Mouse (Mus musculus) hindlimb bud, embryonic 11.5 days (tissue): ENCODE results near the gene Tns1.

Experiments used
- DNase-seq: peaks from one replicate; pipeline ENCODE4 v3.0.0-alpha.2; 2012; ENCODE audit warnings: low read depth, low spot score; ENCODE audit errors: extremely low spot score

Gene Tns1

DNA sequence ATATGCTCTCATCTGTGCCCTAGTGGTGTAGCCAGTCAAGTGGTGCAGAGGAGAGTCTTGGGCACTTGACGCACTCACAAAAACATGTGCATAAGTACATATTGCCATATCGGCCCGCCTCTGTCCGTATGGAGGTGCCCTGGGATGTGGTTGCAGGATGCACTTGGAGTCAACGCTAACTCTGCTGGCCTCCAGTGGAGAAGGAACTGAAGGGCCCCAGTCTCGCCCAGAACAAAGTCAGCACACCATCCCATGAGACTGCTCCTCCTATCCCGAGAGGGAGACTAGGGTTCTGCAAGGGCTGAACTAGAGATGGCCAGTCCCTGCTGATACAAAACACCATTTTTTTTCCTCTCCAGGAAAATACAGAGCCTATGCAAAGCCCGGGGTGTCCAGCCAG lies 1.0 kb downstream of the Tns1 start:
- no peak for DNase-seq

DNA sequence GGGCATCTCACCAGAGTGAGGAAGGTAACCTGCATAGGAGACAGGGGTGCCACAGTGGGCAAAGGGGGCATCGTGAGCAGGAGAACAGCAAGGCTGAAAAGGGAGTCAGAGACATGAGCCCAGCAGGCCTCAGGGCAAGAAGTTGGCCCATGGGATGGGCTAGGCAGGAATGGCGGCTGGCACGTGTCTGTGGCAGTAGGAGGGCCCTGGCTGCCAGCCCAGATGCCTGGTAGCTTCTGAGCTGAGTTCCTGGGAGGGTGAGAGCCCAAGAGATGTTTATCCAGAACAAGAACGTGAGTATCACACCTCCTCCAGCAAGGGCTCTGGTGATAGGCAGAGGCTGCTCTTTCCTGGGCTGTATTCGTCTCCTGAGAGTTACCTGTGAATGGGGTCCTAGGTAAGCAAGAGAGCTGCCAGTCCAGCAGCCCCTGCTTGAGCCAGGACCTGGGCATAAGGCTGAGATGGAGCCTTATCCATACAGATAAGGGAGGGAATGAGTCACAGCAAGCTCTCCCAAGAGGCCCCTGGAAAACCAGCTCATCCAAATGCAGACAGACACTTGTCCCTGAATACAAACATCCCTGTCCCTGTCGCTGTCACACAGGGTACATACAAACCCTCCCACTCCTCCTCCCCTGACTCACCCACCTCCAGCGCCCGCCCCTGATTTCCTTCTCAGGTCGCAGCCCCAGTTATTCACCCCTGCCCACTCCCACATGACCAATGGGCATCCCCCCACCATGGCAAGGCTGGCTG lies 2.2 kb downstream of the Tns1 start:
- DNase-seq = no peak

DNA sequence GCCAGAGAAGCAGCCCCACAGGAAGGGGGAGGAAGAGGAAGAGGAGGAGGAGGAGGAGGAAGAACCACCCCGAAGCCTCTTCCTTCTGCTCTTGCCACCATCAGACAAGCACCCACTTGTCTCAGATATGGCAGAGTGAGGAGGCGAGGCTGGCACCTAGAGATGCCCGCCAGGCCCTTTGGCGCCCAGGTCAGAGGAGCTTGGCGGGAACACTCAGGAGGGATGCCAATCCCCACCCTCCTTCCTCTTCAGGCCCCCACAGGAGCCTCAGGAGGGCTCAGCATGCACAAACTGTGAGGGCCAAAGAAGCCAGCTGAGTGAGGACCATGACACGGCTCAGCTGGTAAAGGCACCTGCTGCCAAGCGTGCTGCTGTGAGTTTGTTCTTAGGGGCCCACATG lies 3.1 kb downstream of the Tns1 start:
- DNase-seq = no peak

DNA sequence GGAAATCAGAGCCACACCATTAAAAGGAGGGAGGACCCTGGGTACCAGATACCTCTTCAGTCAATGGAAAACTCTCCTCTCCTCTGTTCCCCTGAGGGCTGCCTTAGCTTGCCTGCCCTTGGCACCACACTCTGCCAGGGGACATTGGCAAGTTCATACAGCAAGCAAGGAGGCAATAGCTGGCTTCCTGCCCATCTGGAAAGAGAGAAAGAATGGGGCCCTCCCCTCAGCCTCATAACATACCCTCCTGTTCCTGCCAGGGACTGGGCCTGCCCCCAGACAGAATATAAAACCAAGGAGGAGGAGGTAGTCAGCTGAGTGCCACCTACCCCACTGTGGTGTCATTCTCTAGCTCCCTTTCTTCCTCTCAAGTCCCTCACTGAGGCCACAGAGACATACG lies 5.1 kb downstream of the Tns1 start:
- no peak for DNase-seq

DNA sequence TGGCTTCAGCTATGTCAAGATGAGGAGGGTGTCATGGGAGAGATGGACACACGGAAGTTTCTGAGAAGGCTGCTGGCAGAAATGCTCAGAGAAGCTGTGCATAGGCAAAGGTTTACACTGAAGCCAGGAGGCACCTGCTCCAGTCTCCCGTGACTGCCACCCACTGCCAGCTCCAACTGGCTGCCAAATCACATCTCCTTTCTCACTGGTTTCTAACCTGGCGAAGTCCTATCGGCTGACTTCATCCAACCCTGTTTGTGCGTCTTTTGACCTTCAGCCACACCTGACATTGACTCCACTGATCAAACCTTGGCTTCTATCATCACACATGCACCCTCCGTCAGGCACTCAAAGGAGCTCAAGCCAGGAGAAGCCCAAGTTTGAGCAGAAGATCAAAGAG lies 6.4 kb downstream of the Tns1 start:
- DNase-seq = no peak

DNA sequence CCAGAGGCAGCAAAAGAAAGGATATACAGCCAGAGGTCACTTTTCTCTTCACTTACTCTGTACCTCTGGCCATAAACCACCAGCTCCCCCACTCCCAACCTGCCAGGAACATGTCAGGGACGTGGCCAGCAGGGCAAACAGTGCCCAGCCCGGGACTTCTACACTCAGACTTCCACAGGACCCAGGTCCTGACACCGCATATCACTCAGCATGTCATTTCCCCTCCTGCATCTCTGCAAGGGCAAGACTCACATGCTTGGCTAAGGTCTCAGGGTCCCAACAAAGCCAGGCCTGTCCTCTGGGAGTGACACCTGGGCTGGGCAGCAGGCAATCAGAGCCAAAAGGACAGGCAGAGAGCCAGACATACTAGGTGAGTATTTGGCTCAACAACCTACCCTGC lies 11.2 kb downstream of the Tns1 start:
- DNase-seq = no peak

DNA sequence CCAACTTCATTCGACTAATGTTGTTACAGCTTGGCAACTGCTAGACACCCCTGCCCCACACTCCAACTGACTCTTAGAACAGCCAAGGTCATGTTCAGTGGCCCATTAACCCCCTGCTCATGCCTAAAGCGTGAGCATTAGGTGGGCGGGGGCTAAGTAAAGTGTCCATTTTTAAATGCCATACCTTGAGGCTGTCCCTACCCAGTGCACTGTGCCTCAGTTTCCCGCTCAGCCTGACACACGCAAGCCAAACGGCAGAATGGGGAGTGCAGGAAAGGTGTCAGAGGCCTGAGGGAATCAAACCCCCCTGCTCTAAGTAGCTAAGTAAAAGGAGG lies 12.6 kb downstream of the Tns1 start:
- no peak for DNase-seq

DNA sequence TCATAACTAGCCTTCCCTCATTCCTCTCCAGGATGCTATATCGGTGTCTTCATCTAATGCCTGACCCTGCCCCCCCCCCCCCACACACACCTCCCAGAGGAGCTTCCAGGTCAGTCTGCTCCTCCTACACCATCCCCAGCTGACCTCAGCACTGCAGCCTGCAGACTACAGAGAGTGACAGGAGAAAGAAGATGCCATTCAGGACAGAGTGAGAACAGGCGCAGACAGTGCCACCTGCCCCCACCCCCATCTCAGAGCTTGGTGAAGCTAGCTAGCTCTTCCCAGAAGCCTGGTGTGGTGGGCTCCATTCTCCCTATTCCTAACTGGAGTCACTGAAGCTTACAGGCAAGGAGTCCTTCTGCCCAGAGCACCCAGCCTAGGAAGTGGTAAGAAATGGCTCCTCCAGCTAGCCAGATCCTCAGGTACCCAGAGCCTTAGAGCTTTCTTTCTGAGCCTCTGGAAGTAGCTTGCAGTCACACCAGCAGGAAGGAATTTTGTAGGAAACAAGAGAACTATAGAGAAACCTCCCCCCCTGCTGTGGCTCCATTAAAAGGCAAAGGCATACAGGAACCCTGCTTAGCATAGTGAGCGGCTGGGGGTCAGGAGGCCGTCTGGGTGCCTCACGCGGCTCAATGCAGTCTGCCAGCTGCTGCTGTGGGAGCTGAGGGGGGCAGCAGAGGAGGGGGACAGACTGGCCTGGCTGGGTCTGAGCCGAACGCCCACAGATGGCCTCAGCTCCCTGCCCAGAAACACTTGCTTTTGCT lies 13.1 kb downstream of the Tns1 start:
- DNase-seq = no peak

DNA sequence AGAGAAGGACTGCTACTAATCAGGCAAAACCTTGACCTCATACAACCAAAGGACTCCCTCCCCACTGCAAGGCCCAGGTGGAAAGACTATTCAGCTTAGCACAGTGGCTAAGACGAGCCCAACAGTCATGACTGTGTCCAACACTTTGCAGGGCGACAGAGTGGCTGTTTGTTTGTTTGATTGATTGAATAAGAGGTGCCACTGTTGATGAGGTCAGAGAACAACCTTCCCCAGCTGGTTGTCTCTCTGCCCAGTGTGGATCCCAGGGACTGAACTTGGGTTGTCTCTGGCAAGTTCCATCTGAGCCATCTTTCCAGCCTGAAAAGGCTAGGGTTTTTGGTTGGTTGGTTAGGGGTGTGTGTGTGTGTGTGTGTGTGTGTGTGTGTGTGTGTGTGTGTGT lies 14.6 kb downstream of the Tns1 start:
- no peak for DNase-seq

DNA sequence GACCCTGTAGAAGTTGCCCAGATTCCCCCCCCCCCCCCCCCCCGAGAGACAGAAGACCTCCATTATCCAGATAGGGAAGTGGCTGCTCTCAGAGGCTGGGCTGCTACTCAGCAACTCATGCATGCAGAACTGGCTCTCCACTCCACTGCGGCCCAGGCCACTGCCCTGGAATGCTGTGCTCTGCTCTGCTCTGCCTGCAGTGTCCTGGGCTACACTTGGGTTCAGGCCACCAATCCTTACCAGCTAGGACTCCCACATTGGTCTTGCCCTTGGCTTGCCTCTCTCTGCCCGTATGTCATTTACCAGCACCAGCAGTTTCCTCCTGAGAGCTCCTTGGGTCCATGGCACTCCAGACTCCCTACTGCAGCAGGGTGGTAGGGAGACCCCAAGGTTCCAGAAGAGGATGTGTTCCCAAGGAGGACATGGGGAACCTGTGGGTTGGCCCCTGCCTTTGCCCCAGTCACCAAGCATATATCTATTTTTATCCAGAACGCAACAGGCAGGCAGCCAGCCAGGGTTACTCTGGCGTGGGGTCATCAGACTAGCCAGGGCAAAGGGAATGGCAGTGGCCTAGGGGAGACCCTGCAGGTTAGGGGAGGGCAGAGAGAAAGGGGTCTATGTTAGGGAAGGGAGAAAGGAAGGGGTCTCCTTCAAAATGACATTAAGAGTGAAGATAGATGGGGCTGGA lies 16.2 kb downstream of the Tns1 start:
- DNase-seq = no peak

DNA sequence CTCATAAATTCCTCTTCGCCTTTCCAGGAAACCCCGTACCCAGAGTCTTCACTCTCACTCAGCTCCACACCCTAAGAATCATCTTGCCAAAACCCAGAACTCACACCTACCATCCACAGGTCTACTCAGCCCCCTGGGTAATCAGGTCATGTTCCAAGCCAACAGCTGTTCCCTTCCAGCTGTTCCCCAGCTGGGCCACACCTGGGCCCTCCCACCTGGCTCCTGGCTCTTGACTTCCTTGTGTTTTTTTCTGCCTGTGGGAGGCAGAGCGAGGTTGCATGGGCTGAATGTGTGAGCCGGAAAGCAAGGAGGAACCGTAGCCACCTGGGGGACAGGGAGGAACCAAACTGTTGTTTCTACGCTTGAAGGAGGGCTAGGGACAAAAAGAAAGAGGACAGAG lies 18.0 kb downstream of the Tns1 start:
- DNase-seq = no peak

DNA sequence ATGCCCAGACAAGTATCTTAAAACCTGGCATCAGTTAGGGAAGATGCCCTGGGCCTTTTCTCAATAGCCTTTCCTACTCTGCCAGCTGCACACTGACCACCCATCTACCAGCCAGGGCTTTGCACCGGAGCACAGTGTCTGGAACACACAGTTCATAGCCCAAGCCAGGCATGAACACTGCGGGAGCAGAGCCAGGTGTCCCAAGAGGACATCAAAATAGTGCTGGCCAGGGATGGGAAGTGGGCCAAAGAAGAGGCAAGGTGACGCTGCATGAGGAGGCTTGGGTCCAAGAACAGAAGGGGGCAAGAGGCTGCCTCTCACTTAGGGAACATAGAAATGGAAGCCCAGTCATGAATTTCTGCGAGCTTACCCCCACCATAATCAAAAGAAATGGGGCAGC lies 18.6 kb downstream of the Tns1 start:
- no peak for DNase-seq

DNA sequence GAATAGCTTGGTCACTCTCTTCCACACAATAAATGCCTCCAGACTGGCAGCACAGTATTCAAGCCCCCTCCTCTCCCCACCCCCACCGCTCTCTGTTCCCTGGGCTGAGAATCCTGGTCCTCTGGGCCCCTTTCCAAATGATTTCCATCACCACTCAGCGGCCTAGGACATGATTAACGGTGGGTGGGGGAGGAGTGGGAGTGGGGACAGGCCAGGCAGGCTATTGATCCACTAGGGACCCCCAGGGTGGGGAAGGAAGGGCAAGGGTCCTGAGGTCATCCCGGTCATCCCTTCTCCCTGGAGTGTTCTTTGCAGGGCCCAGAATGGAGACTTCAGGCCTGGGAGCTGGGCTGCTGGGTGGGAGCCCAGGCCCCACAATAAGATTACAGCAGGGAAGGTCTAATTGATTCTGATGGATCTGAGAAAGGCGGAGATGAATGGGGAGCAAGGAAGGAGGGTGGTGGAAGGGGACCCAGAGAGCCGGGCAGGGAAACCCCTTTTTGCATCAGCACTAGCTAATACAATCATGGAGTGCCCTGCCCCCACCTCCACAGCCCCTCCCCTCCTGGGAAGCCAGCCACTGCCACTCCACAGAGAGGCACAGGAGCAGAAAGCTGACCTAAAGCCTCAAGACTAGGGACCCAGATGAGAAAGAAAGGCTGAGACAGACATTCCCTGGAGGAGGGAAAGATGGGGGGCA lies 20.4 kb downstream of the Tns1 start:
- DNase-seq = no peak

DNA sequence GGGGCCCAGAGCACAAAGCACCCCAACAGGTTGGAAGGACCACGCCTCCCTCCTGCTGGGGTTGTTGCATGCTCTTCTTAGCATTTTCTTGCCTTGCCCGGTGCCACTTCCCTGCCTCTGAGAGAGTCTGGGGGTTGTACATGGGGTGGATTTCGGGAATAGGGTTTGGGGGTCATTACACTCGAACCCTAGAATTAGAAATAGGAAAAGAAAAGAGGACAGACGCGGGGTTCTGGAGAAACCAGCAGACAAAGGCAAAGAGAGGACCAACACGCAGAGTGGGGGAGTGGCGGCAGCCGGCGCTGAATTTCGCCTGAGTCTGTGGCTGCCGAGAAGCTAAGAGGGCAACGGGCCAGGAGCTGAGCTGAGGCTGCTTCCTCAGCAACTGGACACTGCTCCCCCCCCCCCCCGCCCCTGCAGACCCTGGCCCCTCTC lies 25.2 kb downstream of the Tns1 start:
- no peak for DNase-seq

DNA sequence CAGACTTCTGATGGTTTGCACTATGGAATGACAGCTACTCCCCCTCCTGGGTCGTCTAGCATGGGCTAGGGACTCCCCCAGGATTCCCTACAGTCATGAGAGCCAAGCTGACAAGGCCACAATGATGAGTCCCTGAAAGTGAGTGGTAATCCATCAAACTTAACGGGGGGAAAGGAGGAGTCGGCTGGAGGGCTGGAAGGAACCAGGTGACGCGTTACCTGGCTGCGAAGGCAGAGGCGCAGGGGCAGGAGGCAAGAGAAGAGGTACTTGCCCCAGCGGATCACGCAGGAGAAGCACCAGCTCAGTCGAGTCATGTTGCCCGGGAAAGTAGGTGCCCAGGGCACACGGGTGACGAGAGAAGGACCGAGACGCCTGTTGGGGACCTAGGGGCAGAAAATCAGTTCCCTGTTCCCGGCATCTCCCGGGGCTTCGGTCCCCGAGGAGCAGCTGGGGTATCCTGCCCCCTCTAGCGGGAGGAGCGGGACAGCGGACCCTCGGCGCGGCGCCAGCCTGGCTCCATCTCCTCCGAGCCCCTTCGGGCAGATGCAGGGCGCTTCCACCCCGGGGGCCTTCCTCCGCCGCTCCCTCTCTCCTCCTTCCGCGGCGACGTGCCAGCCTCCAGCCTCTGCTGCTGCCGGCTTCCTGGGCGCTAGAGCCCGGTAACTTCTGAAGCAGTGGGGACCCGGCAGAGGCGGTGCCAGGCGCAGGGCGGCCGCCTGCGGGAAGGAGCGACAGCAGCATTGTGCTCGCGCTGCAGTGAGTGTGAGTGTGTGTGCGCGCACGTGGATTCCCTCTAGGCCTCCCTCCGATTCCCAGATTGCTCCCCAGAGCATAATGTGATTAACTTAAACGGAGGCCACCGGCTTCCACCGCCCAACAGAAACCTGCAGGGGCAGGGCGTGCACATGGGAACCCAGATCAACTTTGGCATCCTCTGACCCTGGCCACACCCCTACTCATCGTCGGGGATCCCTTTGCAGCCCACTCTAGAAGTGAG lies 25.9 kb downstream of the Tns1 start:
- no peak for DNase-seq

DNA sequence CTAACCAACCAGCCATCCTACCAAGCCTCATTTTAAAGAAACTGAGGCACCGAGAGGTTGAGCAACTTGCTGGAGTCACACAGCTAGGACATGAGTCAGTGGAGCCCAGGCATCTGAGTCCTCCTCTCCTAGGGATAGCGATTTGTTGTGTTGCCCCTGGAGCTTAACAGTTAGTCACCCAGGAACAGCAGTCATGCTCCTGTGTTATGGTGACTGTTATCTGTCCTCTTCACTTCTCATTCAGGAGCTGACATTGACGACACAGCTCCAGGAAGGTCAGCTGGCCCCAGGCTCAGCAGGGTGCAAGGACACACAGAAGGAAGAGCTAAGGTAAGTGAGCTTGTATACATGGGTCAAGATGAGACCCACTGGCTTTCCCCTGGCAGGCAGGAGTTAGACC lies 28.5 kb downstream of the Tns1 start:
- no peak for DNase-seq

DNA sequence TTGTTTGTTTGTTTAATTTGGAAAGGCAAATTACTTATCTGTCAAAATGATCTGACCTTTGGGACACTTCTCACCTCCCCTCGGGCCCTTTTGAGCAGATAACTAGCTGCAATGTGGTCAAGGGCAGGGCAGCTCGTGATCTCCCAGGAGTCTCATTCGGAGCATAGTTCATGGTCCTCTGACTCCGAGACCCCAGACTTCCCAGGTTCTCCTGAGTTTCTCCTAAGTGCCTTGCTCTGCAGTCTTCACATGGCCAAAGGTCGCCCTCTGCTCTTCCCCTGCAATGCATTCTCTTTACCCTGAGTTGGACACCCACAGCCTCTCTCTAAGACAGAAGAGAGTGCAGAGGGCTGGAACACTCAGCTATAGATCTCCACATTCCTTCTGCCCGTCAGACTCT lies 29.0 kb downstream of the Tns1 start:
- DNase-seq = no peak

DNA sequence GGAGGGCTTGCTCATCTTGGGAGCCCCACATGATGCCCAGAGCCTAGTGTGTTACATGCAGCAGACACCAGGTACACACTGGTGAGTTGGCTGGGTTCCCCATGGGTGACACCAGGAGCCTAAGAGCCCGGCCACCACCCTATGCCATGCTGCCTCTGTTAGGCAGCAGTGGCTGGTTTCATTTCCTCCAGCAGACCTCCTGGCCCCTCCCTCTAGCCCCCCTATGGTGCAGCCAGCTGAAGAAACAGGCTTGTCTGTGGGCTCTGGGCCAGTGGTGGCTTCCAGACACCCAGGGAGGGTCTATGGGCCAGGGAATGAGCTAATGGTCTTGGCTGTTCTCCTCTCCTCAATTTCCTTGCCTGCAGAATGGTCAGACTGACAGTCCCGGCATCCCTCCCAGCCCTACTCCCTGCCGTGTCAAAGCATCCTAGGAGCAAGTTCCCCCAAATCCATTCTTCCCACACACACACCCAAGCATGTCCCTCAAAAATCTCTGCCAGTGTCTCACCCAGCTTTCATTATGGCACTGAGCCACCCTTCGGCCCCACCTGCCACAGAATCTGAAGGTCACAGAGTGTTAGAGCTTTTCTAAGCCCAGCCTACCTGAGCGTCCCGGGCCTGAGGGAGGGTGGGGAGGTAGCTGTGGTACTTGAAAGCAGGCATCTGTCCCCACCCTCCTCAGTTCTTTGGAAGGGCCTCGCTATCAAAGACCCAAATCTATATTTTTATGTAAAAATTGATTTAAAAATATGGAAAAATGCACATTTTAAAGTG lies 29.6 kb downstream of the Tns1 start:
- no peak for DNase-seq

DNA sequence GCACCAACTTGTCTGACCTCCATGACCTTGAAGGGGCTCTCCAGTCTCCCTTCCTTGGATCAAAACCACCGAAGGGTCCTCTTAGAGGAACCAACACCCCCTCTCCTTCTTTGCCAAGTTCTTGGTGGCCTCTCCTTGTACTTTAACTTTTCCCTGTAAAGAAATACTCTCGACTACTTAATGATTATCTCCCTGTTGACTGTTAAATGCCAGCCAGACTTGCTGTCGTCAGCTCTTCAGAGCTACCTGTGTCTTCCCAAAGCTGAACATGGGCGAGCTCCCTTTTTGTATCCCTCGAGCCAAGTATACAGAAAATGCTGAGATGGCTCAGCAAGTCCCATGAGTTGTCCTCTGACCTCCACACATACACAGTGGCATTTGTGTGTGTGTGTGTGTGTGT lies 30.8 kb downstream of the Tns1 start:
- DNase-seq = no peak

DNA sequence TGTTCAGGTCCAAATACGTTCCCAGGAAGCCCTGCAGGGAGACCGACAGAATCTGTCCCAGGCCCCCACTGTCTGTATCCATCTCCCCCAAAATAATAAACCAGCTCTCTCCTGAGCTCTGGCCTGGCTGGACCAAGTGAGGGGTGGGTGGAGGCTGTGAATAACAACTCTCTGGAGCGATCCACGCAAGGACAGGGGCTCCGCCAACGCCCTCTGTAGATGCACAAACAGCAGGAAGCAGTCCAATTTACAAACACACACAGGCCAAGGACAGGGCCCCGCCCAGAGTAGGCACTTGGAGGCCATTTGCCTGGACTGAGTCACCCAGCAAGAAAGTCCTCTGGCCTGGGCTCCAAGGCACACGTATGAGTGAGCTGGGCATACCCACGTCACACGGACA lies 32.0 kb downstream of the Tns1 start:
- DNase-seq = no peak
